Mouse (Mus musculus) neutrophil, adult 5-6 weeks (primary cell): Measurements from ENCODE around the gene Cytip. TPM values are rescaled to one million over a fixed set of nuclear protein-coding genes. Genes with fewer than 3 reads are reported as not detected.

Experiments
- ATAC-seq: fragments of 151-379, 151-347 bp; 2 replicates; pipeline ENCODE4 v1.8.0; 2017; ENCODE audit warnings: mild to moderate bottlenecking, moderate TSS enrichment; ENCODE audit not compliant: insufficient number of reproducible peaks, poor library complexity, low FRiP score, severe bottlenecking; ENCODE audit errors: extremely low read depth
- total RNA-seq: library from RNA; stranded (forward); fragments of 200-1000 nt; gene quantifications from 2 replicates; pipeline ENCODE4 v1.2.3, GENCODE M21; 2017

Cytip gene
- 565 and 722 TPM in 2 replicates for total RNA-seq

DNA sequence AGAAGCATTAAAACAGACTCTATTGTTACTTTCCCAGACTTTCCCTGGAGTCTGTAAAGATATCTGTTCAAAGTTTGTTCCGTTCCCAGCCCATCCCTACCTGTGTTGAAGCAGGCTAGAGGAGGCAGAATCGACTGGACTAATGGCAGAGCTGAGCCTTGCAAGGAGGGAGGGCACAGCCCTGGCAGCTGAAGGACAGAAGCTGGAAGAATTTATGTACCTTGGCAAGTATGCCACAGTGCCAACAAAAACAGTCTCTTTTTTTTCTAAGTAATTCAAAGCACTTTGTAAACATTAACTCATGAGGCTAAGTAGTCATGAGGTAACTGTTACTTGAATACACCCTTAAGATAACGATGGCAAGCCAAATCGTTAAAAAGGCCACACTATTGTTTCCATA, at the start of gene Cytip:
TSS of gene Cytip (minus strand) at position 187 of the 400 bp plus-strand sequence.
- ATAC-seq = no peak

GRCm38 (mm10) chr2:58240639-58241038, 45.3 kb upstream of the Cytip start:
- no peak for ATAC-seq

DNA sequence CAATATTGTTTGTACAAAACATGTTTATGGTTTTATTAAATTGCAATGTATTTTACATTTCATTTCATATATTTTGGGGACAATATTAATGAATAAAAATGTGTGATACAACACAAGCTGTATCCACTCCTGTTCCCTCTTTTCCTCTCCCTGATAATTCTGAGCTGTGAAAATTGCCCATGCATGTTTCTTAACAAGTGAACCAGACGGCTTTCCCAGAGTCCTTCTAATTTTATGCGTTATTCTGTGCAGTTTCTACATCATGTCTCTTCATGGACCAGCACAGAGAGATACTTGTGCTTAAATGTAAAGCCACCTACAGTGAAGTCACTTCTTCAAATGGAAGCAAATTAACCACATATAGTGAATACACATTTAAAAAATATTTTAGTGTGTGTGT, 42.2 kb upstream of the Cytip start:
- no peak for ATAC-seq

DNA sequence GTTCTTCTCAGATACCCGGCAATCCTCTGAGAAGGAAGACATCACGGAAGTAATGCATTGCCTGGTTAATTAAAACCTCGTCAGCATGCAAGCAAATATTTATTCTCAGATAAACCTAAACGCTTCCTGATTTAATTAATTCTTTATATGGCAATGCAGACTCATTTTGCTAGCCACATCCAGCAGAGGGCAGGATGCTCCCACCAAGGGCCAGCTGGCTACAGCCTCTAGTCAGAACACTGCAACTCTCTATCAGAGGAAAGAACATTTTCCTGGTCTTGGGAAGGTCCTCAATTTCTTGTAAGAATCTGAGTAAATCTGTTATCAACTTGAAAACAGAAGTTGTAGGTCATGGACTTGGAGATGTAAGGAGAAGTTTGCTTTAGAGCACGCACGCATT, 4.1 kb upstream of the Cytip start:
- ATAC-seq = peak; percentile 69; the same call in 1 of the 2 replicates

DNA sequence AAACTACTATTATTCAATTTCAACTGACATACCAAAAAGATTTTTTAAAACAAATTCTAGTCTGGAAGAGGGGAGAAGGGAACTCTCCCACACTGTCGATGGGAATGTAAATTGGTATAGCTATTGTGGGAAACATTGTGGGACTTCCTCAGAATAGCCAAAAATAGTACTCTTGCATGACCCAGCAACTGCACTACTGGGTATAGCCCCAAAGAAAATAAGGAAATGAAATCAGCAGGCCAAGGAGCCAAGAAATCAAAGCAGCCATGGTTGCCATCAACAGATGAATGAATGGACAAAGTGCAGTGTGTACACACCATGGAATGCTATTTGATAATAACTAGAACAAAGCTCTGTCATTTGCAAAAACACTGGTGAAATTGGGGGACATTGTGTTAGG, 1.5 kb upstream of the Cytip start:
- ATAC-seq = no peak; the same call in 1 of the 2 replicates

- no peak for ATAC-seq
These were observed 763 bp downstream of the Cytip start for GRCm38 (mm10) chr2:58194422-58195115.

DNA sequence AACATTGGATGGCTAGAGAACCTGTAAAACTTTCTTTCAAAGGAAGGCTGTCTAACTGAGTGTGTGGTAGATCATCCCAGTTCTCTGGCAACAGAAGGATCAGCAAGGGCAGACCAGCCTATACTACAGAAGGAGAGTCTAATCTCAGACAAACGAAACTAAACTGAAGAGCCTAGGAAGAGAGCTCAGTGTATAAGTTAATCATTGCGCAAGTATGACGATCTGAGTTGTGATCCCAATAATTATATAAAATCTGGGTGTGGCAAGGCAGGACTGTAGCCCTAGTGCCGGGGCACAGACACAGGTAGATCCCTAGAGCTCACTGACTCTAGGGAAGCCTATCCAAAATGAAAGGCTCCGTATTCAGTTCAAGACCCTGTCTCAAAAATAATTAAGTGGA, 3.2 kb downstream of the Cytip start:
- ATAC-seq = no peak

DNA sequence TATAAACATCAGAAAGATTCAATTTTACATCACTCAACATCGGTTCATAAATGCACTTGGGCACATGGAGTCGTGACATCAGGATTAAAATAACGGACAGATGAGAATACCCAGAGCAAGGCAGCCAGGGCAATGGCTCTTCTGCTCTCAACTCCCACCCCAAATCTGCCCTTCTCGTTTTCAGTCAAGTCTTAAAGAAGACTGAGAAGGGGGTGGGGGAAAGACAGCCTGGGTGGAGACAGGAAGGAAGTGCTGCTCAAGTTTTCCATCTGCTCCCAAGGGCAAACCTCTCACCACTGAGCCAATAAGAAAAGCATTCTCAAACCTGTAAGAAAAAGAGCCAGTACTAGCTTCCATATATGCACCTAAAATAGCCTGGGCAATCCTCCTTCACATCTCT, 5.8 kb downstream of the Cytip start:
- no peak for ATAC-seq

GRCm38 (mm10) chr2:58188903-58189302, 6.4 kb downstream of the Cytip start:
- peak; percentile 72 for ATAC-seq

GRCm38 (mm10) chr2:58187310-58188051, 7.9 kb downstream of the Cytip start:
- no peak for ATAC-seq

DNA sequence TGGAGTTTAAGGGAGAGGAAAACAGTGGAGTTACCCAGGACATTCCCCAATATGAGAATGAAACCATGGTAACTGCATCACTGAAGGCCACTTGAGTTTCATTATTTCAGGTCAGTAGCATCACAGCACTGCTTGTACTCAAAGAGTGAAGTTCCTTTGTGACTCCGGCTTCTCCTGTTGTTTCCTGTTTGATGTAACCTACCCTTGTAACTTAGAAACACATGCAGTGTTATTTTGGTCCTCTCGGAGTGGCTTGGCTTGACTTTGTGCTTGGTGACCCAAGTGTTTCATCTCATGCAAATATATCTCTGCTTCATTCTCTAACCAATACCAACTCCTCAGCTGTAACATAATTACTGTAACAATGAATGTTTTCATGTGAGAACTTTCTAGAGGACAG, 11.1 kb downstream of the Cytip start:
- ATAC-seq = peak; percentile 73

- peak; percentile 83 for ATAC-seq
These were observed 11.7 kb downstream of the Cytip start for GRCm38 (mm10) chr2:58183658-58184057.

DNA sequence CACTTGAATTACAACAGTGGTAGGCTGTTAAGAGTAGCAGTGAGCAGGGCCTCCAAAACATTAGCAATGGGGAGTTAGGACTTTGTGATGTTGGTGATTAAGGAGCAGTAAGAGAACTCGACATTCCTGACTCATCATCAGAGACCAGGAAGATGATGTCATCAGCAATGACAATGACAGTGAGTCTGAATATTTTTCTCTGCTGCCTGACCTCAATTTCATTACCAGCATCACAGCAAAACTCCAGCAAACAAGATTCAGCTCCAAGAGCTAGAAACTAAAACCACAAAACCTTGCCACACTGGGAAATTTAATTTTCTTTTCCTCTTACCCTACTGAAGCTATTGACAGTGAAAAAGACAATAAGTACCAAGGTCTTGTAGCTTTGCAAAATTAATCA, 14.6 kb downstream of the Cytip start:
- no peak for ATAC-seq

DNA sequence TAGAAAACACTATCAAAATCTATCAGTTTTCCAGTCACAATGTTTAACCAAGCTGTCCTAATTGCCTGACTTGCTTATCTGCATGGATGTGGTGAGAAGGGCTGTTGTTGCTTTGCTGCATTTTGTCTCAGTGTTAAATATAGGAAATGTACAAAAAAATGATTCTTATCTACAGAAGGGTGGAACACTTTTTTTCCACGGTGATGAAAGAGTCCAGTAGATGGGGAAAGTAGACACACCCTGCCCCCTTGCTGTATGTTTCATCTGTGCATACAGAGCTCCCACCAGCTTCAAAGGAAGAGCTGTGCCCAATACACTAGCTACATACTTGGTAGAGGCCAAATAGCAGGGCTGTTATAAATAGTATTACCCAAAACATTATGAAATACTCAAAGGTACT, 16.3 kb downstream of the Cytip start:
- ATAC-seq = peak; percentile 31; the same call in 1 of the 2 replicates

DNA sequence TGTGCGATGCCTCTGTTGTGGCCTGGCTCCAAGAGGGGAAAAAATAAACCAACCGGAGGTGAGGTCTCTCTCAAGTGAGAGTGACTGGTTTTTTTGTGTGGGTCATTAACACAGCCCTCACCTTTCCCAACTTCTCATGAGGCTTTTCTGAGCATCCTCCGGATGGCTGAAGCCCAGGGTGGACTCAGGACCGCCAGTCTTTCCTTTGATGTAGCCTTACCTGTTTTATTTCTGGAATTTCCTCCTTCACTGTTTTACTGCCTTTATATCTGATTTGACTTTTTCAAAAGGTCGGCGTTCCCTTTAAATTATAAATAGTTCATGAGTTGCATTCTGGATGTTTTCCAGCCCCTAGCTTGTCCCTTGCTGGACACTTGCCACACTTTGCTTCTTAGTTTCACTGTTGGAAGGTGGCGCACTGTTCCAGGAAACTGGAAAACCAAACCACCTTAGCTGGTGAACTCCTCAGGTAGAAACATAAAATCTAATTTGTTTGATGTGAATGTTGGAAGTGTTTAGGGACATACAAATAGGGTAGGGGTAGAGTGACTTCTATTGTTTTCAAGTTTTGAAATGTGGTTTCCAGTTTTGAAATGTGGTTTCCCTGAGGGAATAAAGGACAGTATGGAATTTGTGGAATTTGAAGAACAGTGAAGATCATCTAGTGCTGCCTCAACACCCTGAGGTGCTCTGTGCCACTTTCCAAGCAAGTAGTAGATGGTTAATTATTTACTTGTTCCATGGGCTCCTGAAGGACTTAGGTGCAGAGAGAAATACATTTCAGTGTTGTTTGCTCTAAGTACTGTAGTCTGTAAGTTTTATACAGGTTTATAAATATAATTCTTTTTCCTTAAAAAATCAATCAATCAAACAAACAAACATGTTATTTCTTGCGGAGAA, 19.7 kb downstream of the Cytip start:
- ATAC-seq = no peak

- no peak for ATAC-seq
These were observed 20.7 kb downstream of the Cytip start for GRCm38 (mm10) chr2:58174476-58175286.

DNA sequence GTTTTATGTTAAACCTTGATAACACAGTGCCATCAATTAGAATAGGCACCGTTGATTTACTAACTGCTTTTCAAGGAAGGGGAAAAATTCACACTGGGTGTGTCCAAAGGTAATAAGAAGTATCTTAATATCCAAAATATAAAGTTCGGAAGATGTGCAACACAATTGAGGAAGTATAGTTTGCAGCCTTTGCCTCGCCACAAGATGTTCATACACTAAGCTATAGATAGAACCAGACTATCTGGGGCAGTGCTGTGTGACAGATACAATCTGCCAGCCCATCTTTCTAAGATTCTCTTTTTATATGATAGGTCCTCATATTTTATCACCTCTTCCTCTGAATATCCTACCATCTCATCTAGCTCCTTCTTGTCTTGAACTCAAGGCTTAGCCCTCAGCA, 22.4 kb downstream of the Cytip start:
- ATAC-seq = 0 out of 2 replicates have a peak, but pooled peaks have one; percentile 44

DNA sequence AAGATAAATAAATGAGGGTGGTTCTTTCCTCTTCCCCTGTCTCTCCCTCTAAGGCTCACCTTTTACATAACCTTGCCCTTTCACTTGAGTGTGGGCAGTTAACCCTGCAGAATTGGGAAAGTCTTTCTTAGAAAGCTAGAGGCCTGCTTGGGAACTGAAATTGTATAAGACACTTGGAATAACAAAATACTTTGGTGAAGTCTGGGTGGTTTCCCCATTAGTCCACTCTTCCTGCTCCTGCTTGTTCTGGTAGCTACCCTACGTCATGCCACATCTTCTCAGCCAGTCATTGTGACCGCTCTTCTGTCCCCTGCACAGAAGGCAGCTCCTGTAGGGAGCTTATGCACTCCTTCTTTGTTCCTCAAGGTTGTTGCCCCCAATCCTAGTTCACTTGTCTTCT, 26.2 kb downstream of the Cytip start:
- no peak for ATAC-seq

GRCm38 (mm10) chr2:58167654-58168053, 27.7 kb downstream of the Cytip start:
- ATAC-seq = no peak
